Mouse (Mus musculus) heart, embryonic 15.5 days (tissue): ENCODE data around the gene Trappc3. TPM values are rescaled to one million over a fixed set of nuclear protein-coding genes. Genes with fewer than 3 reads are reported as not detected.
"Not testable (repeated sequence)": the region's sequence is repeated elsewhere in the genome, so short reads cannot be mapped to it uniquely, and the experiment has no call there.

Source experiments
- ATAC-seq: fragments of 200-750 bp; cut with Nextera tagmentation; replicated peaks from 2 replicates; pipeline ENCODE4 v1.8.0; 2017; ENCODE audit warnings: low read depth, moderate TSS enrichment; ENCODE audit not compliant: insufficient number of reproducible peaks, insufficient read depth, low FRiP score
- H3K27ac ChIP-seq: fragments of 300-500 bp; sonication (generic); 2 replicates; pipeline ENCODE4 v1.5.1; 2015; ENCODE audit warnings: mild to moderate bottlenecking, inconsistent platforms
- H3K27me3 ChIP-seq: fragments of 300-500 bp; sonication (generic); 2 replicates; pipeline ENCODE4 v1.6.1; 2015; ENCODE audit warnings: inconsistent platforms
- H3K36me3 ChIP-seq: fragments of 300-500 bp; sonication (generic); 2 replicates; pipeline ENCODE4 v1.6.1; 2015; ENCODE audit warnings: mild to moderate bottlenecking, inconsistent platforms
- H3K4me1 ChIP-seq: fragments of 300-500 bp; sonication (generic); replicated peaks from 2 replicates; pipeline ENCODE4 v1.6.1; 2015; ENCODE audit warnings: inconsistent platforms
- H3K4me2 ChIP-seq: fragments of 300-500 bp; sonication (generic); 2 replicates; pipeline ENCODE4 v1.6.1; 2015; ENCODE audit warnings: inconsistent platforms, mild to moderate bottlenecking, moderate library complexity
- H3K4me3 ChIP-seq: fragments of 300-500 bp; sonication (generic); 2 replicates; pipeline ENCODE4 v1.5.1; 2015; ENCODE audit warnings: mild to moderate bottlenecking, inconsistent platforms
- H3K9ac ChIP-seq: fragments of 300-500 bp; sonication (generic); 2 replicates; pipeline ENCODE4 v1.6.1; 2015; ENCODE audit warnings: mild to moderate bottlenecking, inconsistent platforms
- H3K9me3 ChIP-seq: fragments of 300-500 bp; sonication (generic); replicated peaks from 2 replicates; pipeline ENCODE4 v1.6.1; 2016; ENCODE audit warnings: inconsistent platforms
- WGBS: fragments of 180-500 bp; shearing (Covaris S2); methylation state at CpG from one replicate; pipeline ENCODE4 v1.1.7; 2015; ENCODE audit warnings: mixed read lengths; 5-methylcytosine and 5-hydroxymethylcytosine counted together
- polyA plus RNA-seq: library from polyadenylated mRNA; unstranded; fragments of >200 nt; fragmentation: Nextera tagmentation; extraction: Ambion mirVana; gene quantifications from 2 replicates; pipeline ENCODE4 v1.2.1, GENCODE M21; 2015

The Trappc3 gene
- polyA plus RNA-seq: 73.1 and 77.6 TPM in 2 replicates

- H3K4me1 ChIP-seq: peaks cover 55% of the 10 kb centered on the region
Measured at GRCm38 (mm10) chr4:126262119-126262807, at the start of gene Trappc3. Gene Trappc3 (plus strand): TSS chr4:126262325.

GRCm38 (mm10) chr4:126217771-126218170 is 44.4 kb upstream of the Trappc3 start:
- Histone ChIP-seq H3K27me3 (no peaks in the 10 kb centered on the region), H3K4me1 (peaks cover 3% of the 10 kb centered on the region; the same call in 1 of the 2 replicates), H3K27ac (no peak overlapping the region), H3K4me2 (no peak overlapping the region), H3K9ac (no peak overlapping the region), H3K36me3 (no peaks in the 10 kb centered on the region), H3K4me3 (no peak overlapping the region), H3K9me3 (no peaks in the 10 kb centered on the region)
- 71% methylated on average over 6 of the region's 6 CpGs for WGBS
- no peak for ATAC-seq

More at GRCm38 (mm10) chr4:126262119-126262807, at the start of gene Trappc3:
- peak within 1 kb of the TSS; percentile 77 for H3K4me2 ChIP-seq
- H3K4me3 ChIP-seq: peak within 1 kb of the TSS; percentile 79
- peak within 1 kb of the TSS; percentile 89 for H3K27ac ChIP-seq
- no peaks in the 10 kb centered on the region for H3K27me3 ChIP-seq
- ATAC-seq: peak; percentile 91
- H3K9ac ChIP-seq: peak within 1 kb of the TSS; percentile 78
- no peaks in the 10 kb centered on the region for H3K36me3 ChIP-seq
- under 1% methylated on average over 46 of the region's 46 CpGs for WGBS
- H3K9me3 ChIP-seq: no peaks in the 10 kb centered on the region

- H3K9me3 ChIP-seq, H3K27ac ChIP-seq, H3K4me1 ChIP-seq, ATAC-seq, H3K4me3 ChIP-seq, H3K36me3 ChIP-seq, H3K27me3 ChIP-seq, H3K4me2 ChIP-seq, H3K9ac ChIP-seq: not testable (repeated sequence)
- WGBS: 59% methylated on average over 3 of the region's 3 CpGs
Measured at GRCm38 (mm10) chr4:126219540-126219939, 42.6 kb upstream of the Trappc3 start.

GRCm38 (mm10) chr4:126220045-126220444 is 42.1 kb upstream of the Trappc3 start:
- ATAC-seq: no peak
- peaks cover 3% of the 10 kb centered on the region; the same call in 1 of the 2 replicates for H3K4me1 ChIP-seq
- H3K4me3 ChIP-seq: no peak overlapping the region
- H3K27ac ChIP-seq: no peak overlapping the region
- no peaks in the 10 kb centered on the region for H3K27me3 ChIP-seq
- H3K9ac ChIP-seq: no peak overlapping the region
- no peaks in the 10 kb centered on the region for H3K36me3 ChIP-seq
- no peaks in the 10 kb centered on the region for H3K9me3 ChIP-seq
- no peak overlapping the region for H3K4me2 ChIP-seq
- 85% methylated on average over 10 of the region's 10 CpGs for WGBS

- 82% methylated on average over 11 of the region's 11 CpGs for WGBS
- no peak overlapping the region for H3K27ac ChIP-seq
- no peak for ATAC-seq
- no peaks in the 10 kb centered on the region for H3K36me3 ChIP-seq
- no peak overlapping the region for H3K9ac ChIP-seq
- no peak overlapping the region for H3K4me2 ChIP-seq
- H3K9me3 ChIP-seq: no peaks in the 10 kb centered on the region
- H3K4me3 ChIP-seq: no peak overlapping the region
- H3K4me1 ChIP-seq: peaks cover 6% of the 10 kb centered on the region
- no peaks in the 10 kb centered on the region for H3K27me3 ChIP-seq
Measured at GRCm38 (mm10) chr4:126222631-126223030, 39.5 kb upstream of the Trappc3 start.

- Histone ChIP-seq H3K9me3 (no peaks in the 10 kb centered on the region), H3K9ac (no peak overlapping the region), H3K27ac (no peak overlapping the region), H3K36me3 (peaks cover 12% of the 10 kb centered on the region), H3K4me3 (no peak overlapping the region), H3K27me3 (no peaks in the 10 kb centered on the region), H3K4me1 (peaks cover 13% of the 10 kb centered on the region), H3K4me2 (no peak overlapping the region)
- ATAC-seq: no peak
- WGBS: 44% methylated on average over 12 of the region's 12 CpGs
Measured at GRCm38 (mm10) chr4:126226640-126227039, 35.5 kb upstream of the Trappc3 start.

- H3K27ac ChIP-seq: peak overlapping the region; percentile 63
- H3K36me3 ChIP-seq: peaks cover 18% of the 10 kb centered on the region
- H3K9me3 ChIP-seq: no peaks in the 10 kb centered on the region
- 7% methylated on average over 18 of the region's 18 CpGs for WGBS
- peaks cover 13% of the 10 kb centered on the region for H3K4me1 ChIP-seq
- ATAC-seq: peak; percentile 83
- peak overlapping the region; percentile 64 for H3K4me2 ChIP-seq
- H3K27me3 ChIP-seq: no peaks in the 10 kb centered on the region
- peak overlapping the region; percentile 38 for H3K4me3 ChIP-seq
- peak overlapping the region; percentile 5; the same call in 1 of the 2 replicates for H3K9ac ChIP-seq
Measured at GRCm38 (mm10) chr4:126227077-126227761, 34.9 kb upstream of the Trappc3 start.

- no peaks in the 10 kb centered on the region for H3K9me3 ChIP-seq
- peak overlapping the region; percentile 63 for H3K27ac ChIP-seq
- peaks cover 28% of the 10 kb centered on the region for H3K36me3 ChIP-seq
Measured at GRCm38 (mm10) chr4:126228144-126228543, 34.0 kb upstream of the Trappc3 start.

GRCm38 (mm10) chr4:126229900-126230299 is 32.2 kb upstream of the Trappc3 start:
- no peaks in the 10 kb centered on the region for H3K27me3 ChIP-seq
- H3K36me3 ChIP-seq: peaks cover 45% of the 10 kb centered on the region
- no peak overlapping the region for H3K4me2 ChIP-seq
- H3K4me3 ChIP-seq: no peak overlapping the region
- ATAC-seq: no peak
- 70% methylated on average over 7 of the region's 7 CpGs for WGBS
- H3K27ac ChIP-seq: no peak overlapping the region
- peaks cover 13% of the 10 kb centered on the region for H3K4me1 ChIP-seq
- H3K9ac ChIP-seq: no peak overlapping the region
- no peaks in the 10 kb centered on the region for H3K9me3 ChIP-seq

More at GRCm38 (mm10) chr4:126228144-126228543, 34.0 kb upstream of the Trappc3 start:
- Histone ChIP-seq H3K27me3 (no peaks in the 10 kb centered on the region), H3K4me3 (no peak overlapping the region), H3K4me1 (peaks cover 13% of the 10 kb centered on the region), H3K4me2 (peak overlapping the region; percentile 64; the same call in 1 of the 2 replicates), H3K9ac (no peak overlapping the region)
- no peak for ATAC-seq
- WGBS: 21% methylated on average over 5 of the region's 5 CpGs

- WGBS: 90% methylated on average over 29 of the region's 29 CpGs
- Histone ChIP-seq H3K36me3 (peaks cover 68% of the 10 kb centered on the region), H3K4me3 (no peak overlapping the region), H3K4me2 (no peak overlapping the region), H3K9me3 (no peaks in the 10 kb centered on the region), H3K4me1 (peaks cover 30% of the 10 kb centered on the region), H3K9ac (no peak overlapping the region), H3K27ac (no peak overlapping the region), H3K27me3 (no peaks in the 10 kb centered on the region)
- no peak for ATAC-seq
Measured at GRCm38 (mm10) chr4:126233676-126234308, 28.3 kb upstream of the Trappc3 start.

GRCm38 (mm10) chr4:126234496-126235175 is 27.5 kb upstream of the Trappc3 start:
- Histone ChIP-seq H3K27ac (0 out of 2 replicates have a peak overlapping the region, but pooled peaks have one; percentile 20), H3K9me3 (no peaks in the 10 kb centered on the region), H3K9ac (no peak overlapping the region), H3K4me1 (peaks cover 36% of the 10 kb centered on the region), H3K4me3 (no peak overlapping the region), H3K36me3 (peaks cover 76% of the 10 kb centered on the region), H3K4me2 (no peak overlapping the region), H3K27me3 (no peaks in the 10 kb centered on the region)
- ATAC-seq: no peak
- 79% methylated on average over 18 of the region's 18 CpGs for WGBS
